Mouse (Mus musculus) small intestine, adult 2 months (tissue): ENCODE measurements around the gene Slc8a1. TPM values are rescaled to one million over a fixed set of nuclear protein-coding genes. Genes with fewer than 3 reads are reported as not detected.

ENCODE experiments used
- H3K27ac ChIP-seq: fragments of 200-500 bp; 2 replicates; pipeline ENCODE4 v1.5.1; 2012; ENCODE audit warnings: low read depth, low read length, control low read depth, inconsistent platforms; ENCODE audit not compliant: insufficient read depth
- H3K27me3 ChIP-seq: fragments of 200-500 bp; 2 replicates; pipeline ENCODE4 v1.6.1; 2012; ENCODE audit warnings: mild to moderate bottlenecking, moderate library complexity, low read length, inconsistent platforms; ENCODE audit not compliant: control insufficient read depth, insufficient read depth
- H3K36me3 ChIP-seq: fragments of 200-500 bp; 2 replicates; pipeline ENCODE4 v1.6.1; 2012; ENCODE audit warnings: mild to moderate bottlenecking, low read length, control low read depth, inconsistent platforms; ENCODE audit not compliant: control insufficient read depth, insufficient read depth
- H3K4me1 ChIP-seq: fragments of 200-500 bp; 2 replicates; pipeline ENCODE4 v1.6.1; 2012; ENCODE audit warnings: low read length, inconsistent platforms, mixed read lengths; ENCODE audit not compliant: control insufficient read depth, insufficient read depth, insufficient read length
- H3K4me3 ChIP-seq: fragments of 200-500 bp; 2 replicates; pipeline ENCODE4 v1.5.1; 2012; ENCODE audit warnings: low read depth, mild to moderate bottlenecking, control low read depth, inconsistent platforms, low read length, moderate library complexity
- CTCF ChIP-seq: fragments of 200-500 bp; IDR thresholded peaks from 2 replicates; pipeline ENCODE4 v1.5.1; 2012; ENCODE audit warnings: low read depth, mild to moderate bottlenecking, control low read depth, inconsistent platforms, low read length, moderate library complexity, mixed read lengths; ENCODE audit not compliant: insufficient replicate concordance, insufficient read length; ENCODE audit errors: extremely low read depth
- POLR2A ChIP-seq: fragments of 200-500 bp; IDR thresholded peaks from 2 replicates; pipeline ENCODE4 v1.6.1; 2012; ENCODE audit warnings: low read depth, mild to moderate bottlenecking, control low read depth, inconsistent platforms, low read length, moderate library complexity
- WGBS: fragments of 180-500 bp; shearing (Covaris S2); methylation state at CpG from one replicate; pipeline ENCODE4 v1.1.7; 2018; 5-methylcytosine and 5-hydroxymethylcytosine counted together
- polyA plus RNA-seq: library from polyadenylated mRNA; depleted of rRNA; stranded (reverse); fragments of >200 nt; gene quantifications from 2 replicates; pipeline ENCODE4 v1.2.3, GENCODE M21; 2012

Slc8a1 gene
- polyA plus RNA-seq, 1 experiment = 1.0 TPM

- H3K4me3 ChIP-seq = no peak overlapping the region
- no peak for TF ChIP-seq POLR2A
- TF ChIP-seq CTCF = no peak
These were observed 161.3 kb downstream of the Slc8a1 start for GRCm38 (mm10) chr17:81576893-81577292.

GRCm38 (mm10) chr17:81565634-81566372 is 172.4 kb downstream of the Slc8a1 start:
- Histone ChIP-seq H3K4me3 (no peak overlapping the region), H3K27ac (no peak overlapping the region), H3K4me1 (no peaks in the 10 kb centered on the region), H3K27me3 (no peaks in the 10 kb centered on the region; the same call in 1 of the 2 replicates), H3K36me3 (no peaks in the 10 kb centered on the region)
- WGBS = 75% methylated on average over 9 of the region's 9 CpGs
- TF ChIP-seq CTCF = no peak
- no peak for TF ChIP-seq POLR2A

More at GRCm38 (mm10) chr17:81576893-81577292, 161.3 kb downstream of the Slc8a1 start:
- 77% methylated on average over 3 of the region's 3 CpGs for WGBS
- Histone ChIP-seq H3K27me3 (no peaks in the 10 kb centered on the region), H3K4me1 (no peaks in the 10 kb centered on the region), H3K36me3 (no peaks in the 10 kb centered on the region), H3K27ac (no peak overlapping the region)

DNA sequence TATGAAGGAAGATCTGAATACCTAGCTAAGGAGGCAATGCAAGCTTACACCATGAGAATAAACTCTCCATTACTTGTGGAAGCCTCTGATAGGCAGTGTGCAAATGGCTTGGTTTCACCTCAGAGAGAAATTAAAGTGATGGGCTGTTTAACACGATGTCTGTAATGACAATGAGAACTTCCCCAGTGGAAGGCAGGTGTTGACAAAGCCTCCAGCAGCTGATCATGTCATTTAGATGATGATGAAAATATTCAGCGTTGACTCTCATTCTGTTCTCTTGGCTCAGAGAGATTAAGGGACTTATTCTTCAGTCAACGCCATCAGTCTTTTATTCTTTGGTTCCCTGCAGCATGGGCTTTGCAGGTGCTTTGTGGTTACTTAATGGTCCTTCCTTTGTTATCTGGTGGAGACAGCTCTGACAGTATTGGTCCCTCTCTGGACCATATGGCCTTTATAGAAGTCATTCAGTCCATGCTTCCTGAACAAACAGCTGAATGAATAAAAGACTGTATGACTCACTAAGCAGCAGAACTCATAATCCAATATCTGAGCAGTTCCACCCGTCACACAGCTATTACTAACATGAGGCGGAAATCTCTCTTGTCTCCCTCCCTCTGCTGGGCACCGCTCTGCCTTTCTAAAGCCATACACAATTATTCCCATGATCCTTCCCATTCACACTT is 184.0 kb downstream of the Slc8a1 start:
- TF ChIP-seq POLR2A = no peak
- no peak for TF ChIP-seq CTCF
- WGBS = 70% methylated on average over 6 of the region's 6 CpGs
- H3K4me1 ChIP-seq = no peaks in the 10 kb centered on the region
- no peaks in the 10 kb centered on the region for H3K36me3 ChIP-seq
- no peaks in the 10 kb centered on the region for H3K27me3 ChIP-seq
- no peak overlapping the region for H3K4me3 ChIP-seq
- no peak overlapping the region for H3K27ac ChIP-seq

DNA sequence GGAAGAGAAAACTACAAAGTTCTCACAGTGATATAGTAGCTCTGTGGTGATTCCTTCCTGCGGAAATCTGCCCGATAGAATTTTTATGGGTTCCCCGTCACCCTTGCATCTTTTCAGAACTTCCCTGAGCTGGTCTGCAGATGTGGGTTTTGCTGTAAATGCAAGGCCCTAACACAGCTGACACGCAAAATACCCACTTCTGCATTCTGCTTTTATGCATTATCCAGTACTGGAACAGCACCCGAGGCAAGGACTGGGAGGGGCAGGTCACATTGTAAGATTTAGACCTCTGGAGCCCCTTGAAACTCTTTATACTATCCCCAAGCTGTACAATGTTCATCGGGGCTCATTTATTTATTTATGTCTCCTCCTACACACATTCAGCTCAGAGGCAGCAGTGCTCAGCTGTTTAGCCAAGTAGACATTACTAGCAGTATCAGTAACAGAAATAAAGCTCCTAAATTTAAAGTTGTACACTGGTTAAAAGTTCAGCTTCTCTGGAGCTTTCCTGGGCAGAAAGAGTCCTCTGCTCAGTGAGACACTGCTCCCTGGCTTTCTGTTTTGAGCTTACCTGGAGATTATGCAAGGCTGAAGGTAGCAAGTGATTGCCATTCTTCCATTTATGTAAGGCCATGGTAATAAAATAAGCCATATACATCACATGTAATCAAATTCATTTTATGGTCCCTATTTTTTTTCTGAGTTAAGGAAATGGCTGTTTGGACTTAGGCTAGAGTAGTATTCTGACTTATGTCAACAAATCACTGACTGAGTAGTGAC is 186.1 kb downstream of the Slc8a1 start:
- no peaks in the 10 kb centered on the region for H3K27me3 ChIP-seq
- no peaks in the 10 kb centered on the region for H3K4me1 ChIP-seq
- H3K4me3 ChIP-seq = no peak overlapping the region
- 68% methylated on average over 6 of the region's 6 CpGs for WGBS
- no peak overlapping the region for H3K27ac ChIP-seq
- no peaks in the 10 kb centered on the region for H3K36me3 ChIP-seq
- TF ChIP-seq CTCF (no peak), POLR2A (no peak)

GRCm38 (mm10) chr17:81550864-81551263 is 187.3 kb downstream of the Slc8a1 start:
- Histone ChIP-seq H3K4me3 (no peak overlapping the region), H3K27me3 (no peaks in the 10 kb centered on the region), H3K36me3 (no peaks in the 10 kb centered on the region), H3K27ac (no peak overlapping the region), H3K4me1 (no peaks in the 10 kb centered on the region)
- TF ChIP-seq POLR2A (no peak), CTCF (no peak)
- WGBS = 42% methylated on average over 3 of the region's 3 CpGs

DNA sequence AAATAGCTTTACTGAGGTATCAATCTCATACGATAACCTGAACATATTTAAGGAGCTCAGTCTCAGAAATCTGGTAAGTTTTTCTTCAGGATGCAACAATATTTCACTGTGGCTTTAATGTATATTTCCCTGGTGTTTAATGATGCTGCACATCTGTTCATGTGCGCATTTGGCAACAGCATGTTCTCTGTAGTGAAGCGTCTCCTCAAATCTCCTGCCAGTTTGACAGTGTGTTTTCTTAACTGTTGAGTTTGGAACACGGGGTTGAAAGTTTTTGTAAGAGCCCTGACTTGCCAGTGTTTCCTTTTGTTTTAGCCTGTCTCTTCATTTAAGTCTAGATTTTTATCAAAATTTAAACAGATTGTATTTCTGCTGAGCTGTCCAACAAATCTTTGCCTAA is 190.2 kb downstream of the Slc8a1 start:
- no peaks in the 10 kb centered on the region for H3K27me3 ChIP-seq
- H3K4me1 ChIP-seq = no peaks in the 10 kb centered on the region
- no peak for TF ChIP-seq POLR2A
- no peak for TF ChIP-seq CTCF
- 77% methylated on average over 4 of the region's 4 CpGs for WGBS
- no peak overlapping the region for H3K27ac ChIP-seq
- no peaks in the 10 kb centered on the region for H3K36me3 ChIP-seq
- no peak overlapping the region for H3K4me3 ChIP-seq

DNA sequence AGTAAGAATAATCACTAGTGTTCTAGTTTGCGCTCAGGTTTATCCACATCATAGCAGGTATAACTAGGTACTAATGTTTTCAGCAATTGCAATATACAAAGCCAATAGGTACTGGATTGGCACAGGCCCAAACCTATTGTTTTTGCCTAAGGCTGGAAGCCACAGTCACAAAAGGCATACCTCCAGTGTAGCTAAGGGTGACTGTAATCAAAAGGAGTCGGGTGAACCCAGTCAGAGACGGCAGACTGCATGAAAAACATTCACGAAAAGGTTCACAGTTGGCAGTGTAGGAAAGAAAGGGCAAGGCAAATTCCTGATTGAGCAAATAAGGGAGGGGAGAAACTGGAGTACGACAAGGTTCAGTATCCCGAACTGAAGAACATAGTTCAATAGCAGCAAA is 191.7 kb downstream of the Slc8a1 start:
- H3K4me3 ChIP-seq = no peak overlapping the region
- H3K27me3 ChIP-seq = no peaks in the 10 kb centered on the region
- TF ChIP-seq CTCF = no peak
- TF ChIP-seq POLR2A = no peak
- H3K36me3 ChIP-seq = no peaks in the 10 kb centered on the region
- 69% methylated on average over 6 of the region's 6 CpGs for WGBS
- no peaks in the 10 kb centered on the region for H3K4me1 ChIP-seq
- no peak overlapping the region for H3K27ac ChIP-seq
